Mouse (Mus musculus) T-helper 2 cell (primary cell): ENCODE measurements around the gene Asprv1.

ENCODE experiments used
- in situ Hi-C: fragments of 300-600 bp; cut with MboI, MseI; formaldehyde crosslinking; loops from one replicate; pipeline ENCODE4 v1.15.1; 2025; ENCODE audit warnings: high pct_unique_total_duplicates

The Asprv1 gene

DNA sequence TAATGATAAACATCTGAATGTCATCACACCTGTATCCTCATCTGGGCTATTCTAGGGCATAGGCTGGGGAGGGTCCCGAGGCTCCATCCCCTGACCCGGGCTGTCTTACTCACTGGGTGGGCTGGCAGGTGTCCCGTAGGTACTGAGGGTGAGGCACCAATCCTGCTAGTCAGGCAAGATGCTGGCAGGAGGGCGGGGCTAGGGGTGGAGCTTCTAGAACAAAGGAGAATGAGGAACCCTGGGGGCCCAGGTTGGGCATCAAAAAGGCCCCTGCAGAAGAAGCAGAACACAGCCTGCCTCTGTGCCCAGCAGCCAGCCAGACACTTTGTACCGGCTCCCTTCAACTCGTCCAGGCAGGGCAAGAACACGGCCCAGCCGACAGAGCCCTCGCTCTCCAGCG lies at the start of gene Asprv1:
Gene Asprv1, plus strand, starts transcription at position 219 of the 400 bp plus-strand sequence.
- in situ Hi-C loops: no loop called here

GRCm38 (mm10) chr6:86578396-86578795 lies 49.6 kb upstream of the Asprv1 start:
- in situ Hi-C loops: no loop called here

GRCm38 (mm10) chr6:86579066-86579784 lies 48.7 kb upstream of the Asprv1 start:
- in situ Hi-C loops: no loop called here

GRCm38 (mm10) chr6:86579926-86580325 lies 48.0 kb upstream of the Asprv1 start:
- in situ Hi-C loops: no loop called here

DNA sequence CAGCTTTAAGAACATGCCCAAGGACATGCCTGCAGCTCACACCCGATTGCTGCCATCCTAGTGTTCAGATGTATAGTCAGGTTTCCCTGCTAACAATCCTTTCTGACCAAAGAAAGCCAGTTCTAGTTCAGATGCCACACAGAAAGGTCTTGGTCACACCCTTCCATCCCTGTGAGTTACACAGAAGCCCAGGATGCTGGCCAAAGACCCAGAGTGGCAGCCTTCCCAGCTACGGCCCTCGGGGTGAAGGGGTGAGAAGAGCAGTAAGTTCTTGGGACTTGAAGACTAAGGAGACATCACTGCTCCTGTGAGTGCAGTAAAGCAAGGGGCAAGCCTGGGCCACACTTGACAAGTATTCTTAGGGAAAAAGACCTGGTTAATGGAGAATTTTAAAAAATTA lies 44.8 kb upstream of the Asprv1 start:
- in situ Hi-C loops: no loop called here

- in situ Hi-C loops: no loop called here
Measured at GRCm38 (mm10) chr6:86583601-86584215, 44.3 kb upstream of the Asprv1 start.

DNA sequence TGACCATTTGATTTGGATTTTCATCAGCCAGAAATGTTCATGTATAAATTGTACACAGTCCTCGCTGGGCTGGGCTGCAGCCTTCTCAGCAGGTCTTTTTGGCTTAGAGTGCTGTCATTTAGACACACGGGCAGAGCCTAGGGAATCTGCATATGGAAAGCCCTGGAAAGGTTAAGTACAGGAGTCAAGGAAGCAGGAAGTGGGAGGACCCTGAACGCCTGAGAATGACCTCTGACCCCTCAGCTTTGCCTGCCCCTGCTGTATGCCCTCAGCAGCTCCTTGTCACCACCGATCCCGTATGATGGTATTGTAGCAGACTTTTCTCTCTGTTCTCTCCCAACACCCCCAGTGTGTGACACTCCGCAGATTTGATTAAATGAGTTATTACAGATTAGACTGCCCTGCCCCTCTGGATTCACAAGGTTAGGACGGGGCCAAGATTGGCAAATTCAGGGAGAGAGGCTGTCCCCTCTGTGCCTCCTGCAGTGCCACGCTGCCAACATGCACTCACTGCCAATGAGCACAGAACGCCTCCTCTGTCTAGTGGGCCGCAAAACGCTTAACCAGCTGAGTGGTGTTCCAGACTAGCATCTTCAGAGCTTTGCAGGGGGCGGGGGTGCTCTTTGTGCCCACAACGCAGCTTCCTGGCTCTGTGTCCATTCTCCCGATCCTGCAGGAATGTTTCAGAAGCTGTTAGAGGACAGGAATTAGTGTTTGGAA lies 43.5 kb upstream of the Asprv1 start:
- in situ Hi-C loops: no loop called here

DNA sequence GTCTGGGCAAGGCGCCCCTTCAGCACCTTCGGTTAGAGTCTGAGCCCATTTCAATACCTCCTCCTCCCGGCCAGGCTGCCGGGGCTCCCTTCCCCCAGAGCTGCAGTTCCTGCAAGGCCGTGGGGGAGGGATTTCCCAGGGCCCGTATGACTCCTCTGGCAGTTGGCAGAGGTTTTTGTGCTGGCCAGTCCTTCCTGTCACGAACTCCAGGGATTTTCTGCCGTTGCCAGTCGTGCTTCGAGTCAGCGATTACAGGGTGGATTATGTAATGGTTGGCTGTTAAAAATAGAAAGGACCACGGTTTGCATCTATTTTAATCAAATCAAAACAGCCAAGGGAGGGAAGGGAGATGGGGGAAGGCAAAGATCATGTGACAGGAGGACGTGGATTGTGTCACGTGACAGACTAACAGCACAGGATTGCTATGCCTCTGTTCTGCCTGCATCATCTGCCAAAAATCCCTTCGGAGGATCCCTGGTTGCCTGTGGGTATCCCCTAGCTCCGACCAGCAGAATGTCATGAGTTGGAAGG lies 42.8 kb upstream of the Asprv1 start:
- in situ Hi-C loops: no loop called here

- in situ Hi-C loops: no loop called here
Measured at GRCm38 (mm10) chr6:86586070-86586469, 41.9 kb upstream of the Asprv1 start.

DNA sequence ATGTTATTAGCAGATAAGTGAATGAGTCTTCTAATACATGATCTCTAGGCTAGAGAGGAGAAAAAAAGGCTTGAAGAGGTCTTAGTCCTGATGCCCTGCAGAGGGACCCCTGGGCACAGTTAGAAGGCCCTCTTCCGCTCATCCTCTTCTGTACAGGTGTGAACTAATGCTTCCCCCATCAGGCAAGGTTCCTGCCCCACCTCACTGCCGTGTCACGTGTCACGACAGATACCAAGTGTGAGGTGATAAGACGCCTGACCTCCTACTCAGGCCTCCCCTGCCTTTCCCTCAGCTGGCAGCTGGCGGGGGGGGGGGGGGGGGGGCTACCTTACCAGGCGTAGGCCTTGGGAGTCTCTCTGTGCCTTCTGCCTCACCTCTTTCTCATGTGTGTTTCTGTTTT lies 39.5 kb upstream of the Asprv1 start:
- in situ Hi-C loops: no loop called here

DNA sequence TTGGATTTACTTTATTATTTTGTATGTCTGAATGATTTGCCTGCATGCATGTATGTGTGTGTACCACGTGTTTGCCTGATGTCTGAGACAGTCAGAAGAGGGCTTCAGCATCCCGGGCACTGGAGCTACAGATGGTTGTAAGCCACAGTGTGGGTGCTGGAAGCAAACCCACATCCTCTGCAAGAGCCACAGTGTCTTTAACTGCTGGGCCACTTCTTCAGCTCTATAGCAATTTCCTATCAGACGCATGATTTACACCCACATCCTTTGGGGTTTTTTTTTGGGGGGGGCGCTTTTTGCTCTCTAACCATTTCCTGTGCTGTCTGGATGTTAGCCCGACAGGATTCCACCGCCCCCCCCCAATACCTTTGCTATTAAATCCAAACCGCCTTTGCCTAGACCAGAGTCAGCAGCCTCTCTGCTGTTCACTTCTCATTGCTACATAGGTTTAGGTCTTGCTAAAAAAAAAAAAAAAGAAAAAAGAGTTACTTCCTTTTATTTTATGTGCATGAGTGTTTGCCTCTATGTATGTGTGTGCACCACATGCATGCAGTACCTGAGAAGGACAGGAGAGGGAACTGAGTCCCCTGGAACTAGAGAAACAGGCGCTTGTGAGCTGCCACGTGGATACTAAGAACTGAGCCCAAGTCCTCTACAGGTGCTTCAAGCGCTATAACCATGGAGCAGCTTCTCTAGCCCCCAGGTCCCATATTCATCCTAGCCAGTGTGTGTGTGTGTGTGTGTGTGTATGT lies 34.6 kb upstream of the Asprv1 start:
- in situ Hi-C loops: no loop called here

DNA sequence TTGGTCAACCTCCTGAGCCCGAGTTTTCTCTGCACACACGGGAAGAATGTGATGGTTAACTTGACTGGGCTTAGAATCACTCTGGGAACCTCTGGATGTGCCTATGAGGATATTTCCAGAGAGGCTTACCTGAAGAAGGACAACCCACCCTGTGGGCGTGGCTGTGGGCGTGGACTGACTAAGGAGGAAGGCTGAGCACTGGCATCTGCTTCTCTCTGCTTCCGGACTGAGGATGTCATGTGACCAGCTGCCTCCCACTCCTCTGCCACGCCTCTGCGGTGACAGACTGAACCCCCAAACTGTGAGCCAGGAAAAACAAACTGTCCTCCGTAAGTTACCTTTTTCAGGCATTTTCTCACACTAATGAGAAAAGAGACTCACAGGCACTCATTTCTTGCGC lies 33.3 kb upstream of the Asprv1 start:
- in situ Hi-C loops: no loop called here

- in situ Hi-C loops: no loop called here
Measured at GRCm38 (mm10) chr6:86595865-86596440, 32.0 kb upstream of the Asprv1 start.

DNA sequence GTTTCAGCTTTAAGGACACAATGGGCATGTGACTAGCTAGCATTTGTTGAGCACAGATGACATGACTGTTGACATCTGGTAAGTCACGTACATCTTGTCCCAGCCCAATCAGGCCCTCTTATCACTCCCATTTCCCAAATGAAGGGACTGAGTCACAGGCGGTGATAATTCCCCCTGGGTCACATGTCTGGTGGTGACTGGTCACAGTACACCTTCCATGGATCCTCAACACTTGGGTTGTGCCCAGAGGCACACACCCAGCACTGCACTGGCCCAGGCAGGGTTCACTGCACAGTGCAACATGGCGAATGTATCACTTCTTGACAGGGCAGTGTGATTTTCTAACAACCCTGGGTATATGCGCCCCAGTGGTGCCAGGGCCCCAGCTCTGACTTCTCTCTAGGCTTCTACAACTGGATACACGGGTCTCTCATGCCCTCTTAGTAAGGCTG lies 29.2 kb upstream of the Asprv1 start:
- in situ Hi-C loops: no loop called here

DNA sequence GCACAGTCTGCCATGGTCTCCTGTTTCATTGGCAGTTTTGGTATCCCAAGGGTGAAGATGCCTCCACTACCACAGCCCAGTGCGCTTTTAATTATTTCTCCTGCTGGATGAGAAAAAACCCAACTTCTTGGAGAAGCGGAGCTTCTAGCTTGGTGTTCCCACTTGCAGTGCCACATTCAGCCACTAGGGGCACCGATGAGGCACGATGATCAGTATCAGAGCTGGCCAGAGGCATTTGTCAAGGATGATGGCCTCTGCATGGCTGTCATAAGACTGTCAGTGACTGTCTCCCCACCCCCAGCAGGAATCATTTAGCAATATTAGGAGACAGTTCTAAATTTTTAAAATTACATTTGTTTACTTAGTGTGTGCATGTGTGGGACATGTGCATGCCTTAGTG lies 28.8 kb upstream of the Asprv1 start:
- in situ Hi-C loops: no loop called here

- in situ Hi-C loops: no loop called here
Measured at GRCm38 (mm10) chr6:86599951-86600414, 28.0 kb upstream of the Asprv1 start.

- in situ Hi-C loops: no loop called here
Measured at GRCm38 (mm10) chr6:86605260-86605659, 22.7 kb upstream of the Asprv1 start.

- in situ Hi-C loops: no loop called here
Measured at GRCm38 (mm10) chr6:86606289-86606688, 21.7 kb upstream of the Asprv1 start.

DNA sequence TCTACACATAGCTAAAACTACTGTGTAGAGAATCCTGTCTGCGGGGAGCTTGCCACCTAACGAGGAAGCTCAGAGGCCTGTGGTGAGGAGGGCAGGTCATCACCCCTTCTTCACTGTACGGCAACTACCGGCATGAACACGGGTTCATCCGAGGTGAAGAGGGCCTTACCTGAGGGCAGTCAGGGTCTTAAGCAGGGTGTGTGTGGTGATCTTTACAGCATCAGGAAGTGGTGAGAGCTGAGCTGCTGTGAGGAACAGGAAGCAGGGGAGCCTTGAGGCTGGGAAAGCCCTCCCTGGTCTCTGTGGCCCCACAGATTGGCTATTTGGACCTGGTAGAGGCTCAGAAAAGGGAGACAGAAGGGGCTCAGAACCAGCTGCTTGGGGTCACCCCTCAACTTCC lies 20.5 kb upstream of the Asprv1 start:
- in situ Hi-C loops: no loop called here

DNA sequence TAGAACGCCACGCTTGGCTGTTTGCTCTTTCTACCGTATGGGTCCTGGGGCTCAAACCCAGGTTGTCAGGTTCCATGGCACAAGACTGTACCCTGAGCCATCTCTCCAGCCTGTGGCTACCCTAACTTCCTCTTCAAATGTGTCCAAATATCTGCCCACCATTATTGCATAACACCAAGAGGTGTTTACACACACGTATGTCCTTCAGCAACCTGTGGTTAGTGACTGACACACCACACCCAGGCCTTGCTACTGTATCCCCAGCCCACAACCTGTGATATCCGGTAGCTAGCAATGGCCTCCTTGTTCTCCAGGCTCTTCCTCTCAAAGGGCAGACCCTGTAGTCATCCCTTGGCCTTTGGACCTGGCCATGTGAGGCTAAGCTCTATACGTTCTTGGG lies 18.7 kb upstream of the Asprv1 start:
- in situ Hi-C loops: no loop called here

- in situ Hi-C loops: no loop called here
Measured at GRCm38 (mm10) chr6:86610714-86611113, 17.2 kb upstream of the Asprv1 start.
